Mouse (Mus musculus) forebrain, embryonic 13.5 days (tissue): ENCODE measurements around the gene Arhgap18. TPM values are rescaled to one million over a fixed set of nuclear protein-coding genes. Genes with fewer than 3 reads are reported as not detected.

ENCODE experiments used
- ATAC-seq: fragments of 200-750 bp; cut with Nextera tagmentation; 2 replicates; pipeline ENCODE4 v1.8.0; 2017
- H3K27ac ChIP-seq: fragments of 300-500 bp; sonication (generic); 2 replicates; pipeline ENCODE4 v1.5.1; 2015; ENCODE audit warnings: inconsistent platforms, mild to moderate bottlenecking, moderate library complexity
- H3K27me3 ChIP-seq: fragments of 300-500 bp; sonication (generic); 2 replicates; pipeline ENCODE4 v1.6.1; 2015; ENCODE audit warnings: mild to moderate bottlenecking, inconsistent platforms
- H3K36me3 ChIP-seq: fragments of 300-500 bp; sonication (generic); 2 replicates; pipeline ENCODE4 v1.6.1; 2015; ENCODE audit warnings: mild to moderate bottlenecking, inconsistent platforms; ENCODE audit not compliant: poor library complexity, severe bottlenecking
- H3K4me1 ChIP-seq: fragments of 300-500 bp; sonication (generic); 2 replicates; pipeline ENCODE4 v1.6.1; 2015; ENCODE audit warnings: inconsistent platforms
- H3K4me2 ChIP-seq: fragments of 300-500 bp; sonication (generic); 2 replicates; pipeline ENCODE4 v1.6.1; 2015; ENCODE audit warnings: inconsistent platforms, mild to moderate bottlenecking, moderate library complexity
- H3K4me3 ChIP-seq: fragments of 300-500 bp; sonication (generic); 2 replicates; pipeline ENCODE4 v1.5.1; 2015; ENCODE audit warnings: mild to moderate bottlenecking, inconsistent platforms
- H3K9ac ChIP-seq: fragments of 300-500 bp; sonication (generic); 2 replicates; pipeline ENCODE4 v1.6.1; 2015; ENCODE audit warnings: mild to moderate bottlenecking, inconsistent platforms
- H3K9me3 ChIP-seq: fragments of 300-500 bp; sonication (generic); replicated peaks from 2 replicates; pipeline ENCODE4 v1.6.1; 2016; ENCODE audit warnings: inconsistent platforms
- WGBS: fragments of 180-500 bp; shearing (Covaris S2); methylation state at CpG from one replicate; pipeline ENCODE4 v1.1.7; 2015; 5-methylcytosine and 5-hydroxymethylcytosine counted together
- polyA plus RNA-seq: library from polyadenylated mRNA; unstranded; fragments of >200 nt; fragmentation: Nextera tagmentation; extraction: Ambion mirVana; gene quantifications from 2 replicates; pipeline ENCODE4 v1.2.1, GENCODE M21; 2015

The Arhgap18 gene
- polyA plus RNA-seq, 1 experiment from 2014 or later: 20.3 TPM

GRCm38 (mm10) chr10:26761991-26762903, 9.0 kb downstream of the Arhgap18 start:
- ATAC-seq: no peak
- WGBS: 78% methylated on average over 9 of the region's 9 CpGs

GRCm38 (mm10) chr10:26767196-26767595, 14.0 kb downstream of the Arhgap18 start:
- Histone ChIP-seq H3K27ac (no peak overlapping the region), H3K9me3 (no peaks in the 10 kb centered on the region), H3K36me3 (no peaks in the 10 kb centered on the region), H3K4me3 (no peak overlapping the region), H3K9ac (no peak overlapping the region), H3K4me2 (no peak overlapping the region), H3K27me3 (no peaks in the 10 kb centered on the region), H3K4me1 (no peaks in the 10 kb centered on the region)
- ATAC-seq: no peak
- WGBS: 87% methylated on average over 3 of the region's 3 CpGs

More at GRCm38 (mm10) chr10:26761991-26762903, 9.0 kb downstream of the Arhgap18 start:
- no peak overlapping the region for H3K4me2 ChIP-seq
- H3K4me3 ChIP-seq: no peak overlapping the region
- no peaks in the 10 kb centered on the region for H3K36me3 ChIP-seq
- no peak overlapping the region for H3K27ac ChIP-seq
- H3K27me3 ChIP-seq: no peaks in the 10 kb centered on the region
- no peaks in the 10 kb centered on the region for H3K4me1 ChIP-seq
- H3K9ac ChIP-seq: no peak overlapping the region
- no peaks in the 10 kb centered on the region for H3K9me3 ChIP-seq

GRCm38 (mm10) chr10:26768943-26769342, 15.7 kb downstream of the Arhgap18 start:
- no peak for ATAC-seq
- Histone ChIP-seq H3K36me3 (no peaks in the 10 kb centered on the region), H3K9ac (no peak overlapping the region), H3K4me3 (no peak overlapping the region), H3K27ac (no peak overlapping the region), H3K4me1 (peaks cover 12% of the 10 kb centered on the region), H3K9me3 (no peaks in the 10 kb centered on the region), H3K4me2 (no peak overlapping the region), H3K27me3 (no peaks in the 10 kb centered on the region)
- 84% methylated on average over 2 of the region's 2 CpGs for WGBS

GRCm38 (mm10) chr10:26770035-26770434, 16.8 kb downstream of the Arhgap18 start:
- Histone ChIP-seq H3K4me1 (peaks cover 18% of the 10 kb centered on the region), H3K27ac (no peak overlapping the region), H3K9ac (no peak overlapping the region), H3K4me2 (no peak overlapping the region), H3K4me3 (no peak overlapping the region), H3K27me3 (no peaks in the 10 kb centered on the region), H3K9me3 (no peaks in the 10 kb centered on the region), H3K36me3 (no peaks in the 10 kb centered on the region)
- no peak for ATAC-seq
- WGBS: 80% methylated on average over 8 of the region's 8 CpGs

- peaks cover 18% of the 10 kb centered on the region for H3K4me1 ChIP-seq
- peak overlapping the region; percentile 67 for H3K9ac ChIP-seq
- H3K9me3 ChIP-seq: no peaks in the 10 kb centered on the region
- peak overlapping the region; percentile 55 for H3K4me3 ChIP-seq
- ATAC-seq: peak; percentile 96
- H3K27me3 ChIP-seq: no peaks in the 10 kb centered on the region
- peak overlapping the region; percentile 86 for H3K27ac ChIP-seq
- peak overlapping the region; percentile 87 for H3K4me2 ChIP-seq
- H3K36me3 ChIP-seq: no peaks in the 10 kb centered on the region
- WGBS: 7% methylated on average over 15 of the region's 15 CpGs
These were observed 18.9 kb downstream of the Arhgap18 start for GRCm38 (mm10) chr10:26771938-26772623.

- Histone ChIP-seq H3K4me3 (peak overlapping the region; percentile 55), H3K9me3 (no peaks in the 10 kb centered on the region), H3K4me1 (peaks cover 18% of the 10 kb centered on the region), H3K27me3 (no peaks in the 10 kb centered on the region), H3K4me2 (peak overlapping the region; percentile 87), H3K27ac (peak overlapping the region; percentile 86), H3K9ac (peak overlapping the region; percentile 67), H3K36me3 (no peaks in the 10 kb centered on the region)
- peak; percentile 87 for ATAC-seq
- under 1% methylated on average over 22 of the region's 22 CpGs for WGBS
These were observed 19.7 kb downstream of the Arhgap18 start for GRCm38 (mm10) chr10:26772624-26773540.

GRCm38 (mm10) chr10:26773541-26773940, 20.3 kb downstream of the Arhgap18 start:
- Histone ChIP-seq H3K9me3 (no peaks in the 10 kb centered on the region), H3K4me3 (peak overlapping the region; percentile 55), H3K27ac (peak overlapping the region; percentile 86; the same call in 1 of the 2 replicates), H3K27me3 (no peaks in the 10 kb centered on the region), H3K36me3 (no peaks in the 10 kb centered on the region), H3K9ac (0 out of 2 replicates have a peak overlapping the region, but pooled peaks have one; percentile 67), H3K4me2 (peak overlapping the region; percentile 87), H3K4me1 (peaks cover 18% of the 10 kb centered on the region)
- no peak for ATAC-seq
- 10% methylated on average over 5 of the region's 5 CpGs for WGBS

GRCm38 (mm10) chr10:26774266-26774665, 21.0 kb downstream of the Arhgap18 start:
- no peaks in the 10 kb centered on the region for H3K27me3 ChIP-seq
- WGBS: 81% methylated on average over 1 of the region's 1 CpGs
- peak overlapping the region; percentile 55; the same call in 1 of the 2 replicates for H3K4me3 ChIP-seq
- no peaks in the 10 kb centered on the region for H3K9me3 ChIP-seq
- H3K4me2 ChIP-seq: peak overlapping the region; percentile 87
- peaks cover 18% of the 10 kb centered on the region for H3K4me1 ChIP-seq
- H3K27ac ChIP-seq: no peak overlapping the region; the same call in 1 of the 2 replicates
- no peaks in the 10 kb centered on the region for H3K36me3 ChIP-seq
- no peak overlapping the region for H3K9ac ChIP-seq
- no peak for ATAC-seq

- no peak overlapping the region for H3K9ac ChIP-seq
- no peaks in the 10 kb centered on the region for H3K9me3 ChIP-seq
- H3K4me1 ChIP-seq: peaks cover 18% of the 10 kb centered on the region
- no peak overlapping the region for H3K4me3 ChIP-seq
- no peak for ATAC-seq
- H3K27ac ChIP-seq: no peak overlapping the region
- no peak overlapping the region for H3K4me2 ChIP-seq
- no peaks in the 10 kb centered on the region for H3K36me3 ChIP-seq
- no peaks in the 10 kb centered on the region for H3K27me3 ChIP-seq
These were observed 23.2 kb downstream of the Arhgap18 start for GRCm38 (mm10) chr10:26776443-26776842.

GRCm38 (mm10) chr10:26780581-26780980, 27.4 kb downstream of the Arhgap18 start:
- Histone ChIP-seq H3K4me2 (no peak overlapping the region), H3K9ac (no peak overlapping the region), H3K27ac (no peak overlapping the region), H3K4me3 (no peak overlapping the region), H3K27me3 (no peaks in the 10 kb centered on the region), H3K4me1 (no peaks in the 10 kb centered on the region), H3K9me3 (no peaks in the 10 kb centered on the region), H3K36me3 (no peaks in the 10 kb centered on the region)
- no peak for ATAC-seq
- WGBS: 90% methylated on average over 3 of the region's 3 CpGs

- H3K36me3 ChIP-seq: no peaks in the 10 kb centered on the region
- no peaks in the 10 kb centered on the region for H3K4me1 ChIP-seq
- no peak overlapping the region for H3K27ac ChIP-seq
- H3K4me3 ChIP-seq: no peak overlapping the region
- no peak for ATAC-seq
- H3K4me2 ChIP-seq: no peak overlapping the region
- no peaks in the 10 kb centered on the region for H3K9me3 ChIP-seq
- no peaks in the 10 kb centered on the region for H3K27me3 ChIP-seq
- no peak overlapping the region for H3K9ac ChIP-seq
- whole genome bisulfite sequencing: 89% methylated on average over 2 of the region's 2 CpGs
These were observed 36.5 kb downstream of the Arhgap18 start for GRCm38 (mm10) chr10:26789680-26790079.
